Mouse (Mus musculus) lung, postnatal 36 days (tissue): ENCODE measurements around the gene Zfp992.
"Not testable (repeated sequence)": the region's sequence is repeated elsewhere in the genome, so short reads cannot be mapped to it uniquely, and the experiment has no call there.

Experiments used
- DNase-seq: peaks from one replicate; pipeline ENCODE4 v3.0.0; 2022; ENCODE audit warnings: mixed read lengths

The Zfp992 gene

DNA sequence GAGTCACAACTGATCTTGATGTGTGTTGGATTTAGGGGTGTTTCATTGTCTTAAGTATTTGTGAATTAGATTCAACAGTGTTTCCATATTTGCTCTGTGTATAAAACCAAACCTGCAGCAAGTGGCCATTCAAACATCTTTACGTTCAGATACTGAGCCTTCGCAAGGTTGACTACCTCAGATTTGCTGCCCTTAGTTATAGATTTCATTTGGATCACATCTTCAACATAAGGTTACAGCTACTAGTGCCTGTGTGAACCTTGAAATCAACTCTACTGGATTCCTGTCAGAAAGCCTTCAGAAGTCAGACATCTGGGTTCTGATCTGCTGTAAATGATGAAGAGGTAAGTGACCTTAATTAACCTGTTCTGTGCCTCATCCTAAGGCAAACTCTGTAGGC, 27.4 kb downstream of the Zfp992 start:
- DNase-seq: not testable (repeated sequence)

- DNase-seq: not testable (repeated sequence)
Observed at GRCm38 (mm10) chr4:146476959-146477358, 28.1 kb downstream of the Zfp992 start.

GRCm38 (mm10) chr4:146480376-146481096, 31.7 kb downstream of the Zfp992 start:
- DNase-seq: not testable (repeated sequence)

DNA sequence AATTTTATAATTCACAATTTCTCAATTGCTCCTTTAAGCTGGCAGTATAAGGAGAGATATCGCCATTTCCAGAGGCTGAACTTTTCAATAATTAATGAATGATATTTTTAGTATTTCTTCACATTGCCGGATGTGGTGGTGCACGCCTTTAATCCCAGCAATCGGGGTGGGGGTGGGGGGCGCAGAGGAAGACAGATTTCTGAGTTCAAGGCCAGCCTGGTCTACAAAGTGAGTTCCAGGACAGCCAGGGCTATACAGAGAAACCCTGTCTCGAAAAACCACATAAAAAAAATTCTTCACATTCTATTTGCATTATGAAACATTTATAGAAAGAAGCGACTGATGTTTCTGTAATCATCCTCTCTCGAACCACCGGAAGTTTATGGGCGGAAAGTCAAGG, 33.7 kb downstream of the Zfp992 start:
- not testable (repeated sequence) for DNase-seq

GRCm38 (mm10) chr4:146483571-146484280, 34.9 kb downstream of the Zfp992 start:
- DNase-seq: not testable (repeated sequence)

- DNase-seq: not testable (repeated sequence)
Observed at GRCm38 (mm10) chr4:146484676-146485075, 35.9 kb downstream of the Zfp992 start.

DNA sequence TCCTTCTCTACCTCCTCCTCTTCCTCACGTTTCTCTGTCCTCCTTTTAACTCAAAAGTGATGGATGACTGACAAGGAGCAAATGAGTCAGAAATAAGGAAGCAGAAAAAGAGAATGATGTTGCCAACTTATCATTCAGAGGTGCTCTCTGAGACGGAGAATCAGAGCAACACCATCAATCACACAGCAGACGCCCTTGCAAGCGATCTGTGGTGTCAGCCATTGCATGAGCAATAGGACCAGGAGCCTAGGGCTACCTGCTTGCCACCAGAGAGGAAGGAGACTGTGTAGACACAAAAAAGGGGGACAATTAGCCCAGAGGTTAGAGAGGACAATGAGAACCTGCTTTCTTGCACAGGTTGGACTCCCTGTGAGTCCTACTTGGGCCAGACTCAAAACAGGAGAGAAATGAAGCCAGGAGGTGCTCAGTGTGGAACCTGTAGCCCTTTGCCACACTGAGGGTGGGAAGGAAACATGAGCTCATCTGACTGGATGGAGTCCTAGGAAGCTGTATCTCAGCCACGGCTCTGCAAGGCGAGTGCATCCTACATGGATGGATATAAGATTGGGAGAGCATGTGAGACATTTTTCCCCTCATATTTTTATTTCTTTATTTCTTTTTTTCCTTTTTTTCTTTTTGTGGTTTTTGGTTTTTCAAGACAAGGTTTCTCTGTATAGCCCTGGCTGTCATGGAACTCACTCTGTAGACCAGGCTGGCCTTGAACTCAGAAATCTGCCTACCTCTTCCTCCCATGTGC, 36.5 kb downstream of the Zfp992 start:
- DNase-seq: not testable (repeated sequence)

DNA sequence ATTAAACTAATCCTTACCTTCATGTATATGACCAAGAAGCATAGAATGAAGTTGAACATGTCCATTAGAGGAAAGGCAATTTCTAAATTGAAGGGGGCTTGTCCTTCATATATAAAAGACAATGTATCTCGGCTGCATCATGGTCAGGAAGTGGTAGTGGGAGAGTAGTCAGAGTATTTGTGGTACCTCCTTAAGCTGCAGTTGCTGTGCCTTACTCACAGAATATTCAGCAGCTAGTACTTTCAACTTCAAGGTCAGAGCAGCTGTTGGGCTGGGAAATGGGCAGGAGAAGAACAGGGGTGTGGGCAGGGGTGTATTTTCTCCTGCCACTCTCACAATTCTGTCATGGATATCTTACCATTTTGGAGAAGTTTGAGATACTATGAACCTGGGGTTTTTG, 37.9 kb downstream of the Zfp992 start:
- not testable (repeated sequence) for DNase-seq

DNA sequence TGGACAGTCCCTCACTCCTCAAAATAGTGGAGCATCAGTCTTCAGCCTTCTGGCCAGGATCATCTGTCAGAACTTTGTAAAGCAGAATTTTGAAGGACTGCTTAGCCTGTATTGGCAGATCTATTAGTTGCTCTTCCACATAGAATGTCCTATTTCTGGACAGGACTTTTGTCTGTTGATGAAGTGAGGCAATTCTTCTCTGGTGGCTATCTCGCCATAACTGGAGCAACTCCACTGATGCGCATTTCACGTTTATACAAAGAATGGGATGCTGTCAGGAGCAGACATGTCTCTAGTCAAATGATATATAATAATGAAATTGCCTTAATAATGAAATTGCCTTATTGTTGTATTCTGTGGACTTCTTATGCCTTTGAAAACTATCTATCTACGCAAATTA, 40.4 kb downstream of the Zfp992 start:
- DNase-seq: not testable (repeated sequence)

DNA sequence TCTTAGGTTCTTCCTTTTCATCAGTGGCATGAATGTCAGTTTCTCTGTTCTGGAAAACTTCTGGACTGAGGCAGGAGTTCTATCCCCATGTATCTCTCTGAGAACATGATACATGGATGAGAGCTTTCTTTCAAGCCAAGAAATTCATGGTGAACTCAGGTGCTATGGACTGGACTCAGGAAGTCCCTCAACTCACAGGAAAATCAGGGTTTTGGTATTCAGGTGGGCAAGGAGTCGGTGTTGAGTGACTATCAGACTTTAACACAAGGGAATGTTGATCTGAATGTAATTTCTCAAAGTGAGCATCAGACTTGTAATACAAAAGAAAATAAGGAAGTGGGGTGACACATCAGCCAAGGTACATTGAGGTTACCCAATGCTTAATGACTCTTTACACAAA, 43.2 kb downstream of the Zfp992 start:
- not testable (repeated sequence) for DNase-seq

DNA sequence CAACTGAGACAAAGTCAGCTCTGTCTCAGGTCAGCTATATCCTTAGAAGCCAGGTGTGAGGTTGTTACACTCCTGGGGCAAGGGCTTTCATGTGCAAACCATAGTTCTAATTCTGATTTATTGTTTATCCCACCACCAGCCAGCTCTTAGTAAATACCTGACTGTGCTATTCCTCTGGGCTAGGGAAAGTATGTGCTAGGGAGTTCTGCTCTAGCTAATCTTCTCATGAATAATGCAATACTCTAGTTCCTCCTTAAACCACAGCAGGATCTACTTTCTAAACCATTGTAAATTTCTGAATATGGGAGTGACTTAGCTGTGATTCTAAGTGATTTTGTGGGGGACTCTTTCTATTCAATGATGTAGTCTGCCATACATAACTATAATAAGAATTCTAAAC, 43.6 kb downstream of the Zfp992 start:
- DNase-seq: no peak

DNA sequence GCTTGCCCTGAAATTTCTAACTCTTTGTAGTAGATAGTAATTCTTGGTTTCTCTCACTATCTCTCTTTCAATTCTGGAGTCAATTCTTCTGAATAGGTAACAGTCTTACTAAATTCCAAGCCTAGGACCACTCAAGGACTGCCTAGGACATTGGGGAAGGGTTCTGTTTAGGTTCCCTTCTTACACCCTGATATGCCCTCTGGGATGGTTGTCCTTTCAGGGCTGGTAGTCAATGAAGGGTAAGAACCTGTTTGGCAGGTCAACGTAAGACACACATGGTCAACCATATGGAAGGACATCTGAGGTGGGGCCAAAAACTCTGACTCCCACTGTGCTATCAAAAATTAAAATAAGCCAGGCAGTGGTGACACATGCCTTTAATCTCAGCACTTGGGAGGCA, 44.0 kb downstream of the Zfp992 start:
- no peak for DNase-seq

GRCm38 (mm10) chr4:146493319-146493907, 44.6 kb downstream of the Zfp992 start:
- DNase-seq: not testable (repeated sequence)

DNA sequence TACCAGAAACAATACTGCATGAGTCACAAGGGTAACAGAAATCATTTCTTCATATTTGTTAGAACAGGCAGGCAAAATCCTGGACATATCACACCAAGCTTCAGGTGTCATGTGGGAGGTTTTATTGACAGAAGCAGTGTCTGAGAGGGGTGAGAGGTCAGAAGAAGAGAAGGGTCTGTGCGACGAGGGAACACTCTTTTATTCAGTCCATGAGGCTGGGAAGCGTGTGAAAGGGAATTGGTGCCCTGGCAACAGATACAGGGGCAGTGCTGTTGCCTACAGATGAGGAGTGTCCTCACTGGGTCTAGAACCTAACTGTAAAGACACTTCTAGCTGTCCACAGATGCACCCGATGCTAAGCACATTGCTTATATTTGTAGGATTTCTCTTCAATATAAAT, 46.2 kb downstream of the Zfp992 start:
- no peak for DNase-seq

DNA sequence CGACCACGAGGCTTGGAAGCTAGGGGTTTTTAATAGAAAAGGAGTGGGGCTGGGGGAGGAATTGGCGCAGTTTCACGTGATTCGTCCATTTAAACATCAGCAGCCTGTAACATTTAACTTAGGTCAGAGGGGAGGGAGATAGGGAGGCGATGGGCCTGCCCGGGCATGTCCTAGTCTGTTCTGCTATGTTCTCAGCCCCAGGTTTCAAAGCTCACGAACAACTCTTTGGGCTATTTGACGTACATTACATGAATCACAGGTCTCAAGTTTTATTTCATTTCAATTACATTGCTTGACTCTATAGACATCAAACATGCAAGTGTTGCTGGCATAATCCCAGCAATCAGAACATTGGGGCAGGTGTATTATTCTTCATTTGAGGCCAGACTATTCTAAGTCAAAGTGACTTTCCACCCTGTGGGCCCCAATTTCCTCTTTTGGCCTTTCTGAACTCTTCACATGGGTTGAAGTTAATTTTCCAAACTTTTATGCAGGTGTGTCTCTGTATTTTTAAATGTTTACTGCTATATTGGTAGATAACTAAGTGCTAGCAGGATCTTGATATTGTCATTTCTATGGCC, 49.0 kb downstream of the Zfp992 start:
- not testable (repeated sequence) for DNase-seq

DNA sequence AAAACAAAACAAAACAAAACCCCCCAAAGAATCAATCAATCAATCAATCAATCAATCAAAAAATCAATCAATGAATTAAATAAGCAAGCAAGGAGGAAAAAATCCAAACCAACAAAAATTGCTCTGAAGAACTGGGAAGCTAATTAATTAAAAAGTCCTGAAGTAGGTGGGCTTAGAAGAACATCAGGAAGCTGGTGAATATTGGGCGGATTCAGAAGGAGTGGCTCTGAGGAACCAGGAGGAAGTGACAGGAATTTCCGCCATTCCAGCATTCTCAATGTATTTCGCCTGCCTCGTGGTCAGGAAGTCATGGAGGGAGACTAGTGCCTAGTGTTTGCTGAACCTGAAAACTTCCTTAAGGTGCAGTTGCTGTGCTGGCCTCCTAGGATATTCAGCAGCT, 52.9 kb downstream of the Zfp992 start, which contains the start of gene Zfp981:
Zfp981 (plus strand) TSS at position 301 of the 400 bp plus-strand sequence.
- DNase-seq: not testable (repeated sequence)

DNA sequence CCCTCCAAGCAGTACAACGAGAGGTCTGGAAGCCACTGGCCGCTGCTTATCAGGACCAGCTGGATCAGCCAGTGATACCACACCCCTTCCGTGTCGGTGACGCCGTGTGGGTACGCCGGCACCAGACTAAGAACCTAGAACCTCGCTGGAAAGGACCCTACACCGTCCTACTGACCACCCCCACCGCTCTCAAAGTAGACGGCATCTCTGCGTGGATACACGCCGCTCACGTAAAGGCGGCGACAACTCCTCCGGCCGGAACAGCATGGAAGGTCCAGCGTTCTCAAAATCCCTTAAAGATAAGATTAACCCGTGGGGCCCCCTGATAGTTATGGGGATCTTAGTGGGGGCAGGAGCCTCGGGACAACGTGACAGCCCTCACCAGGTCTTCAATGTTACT, 60.2 kb downstream of the Zfp992 start:
- DNase-seq: not testable (repeated sequence)

DNA sequence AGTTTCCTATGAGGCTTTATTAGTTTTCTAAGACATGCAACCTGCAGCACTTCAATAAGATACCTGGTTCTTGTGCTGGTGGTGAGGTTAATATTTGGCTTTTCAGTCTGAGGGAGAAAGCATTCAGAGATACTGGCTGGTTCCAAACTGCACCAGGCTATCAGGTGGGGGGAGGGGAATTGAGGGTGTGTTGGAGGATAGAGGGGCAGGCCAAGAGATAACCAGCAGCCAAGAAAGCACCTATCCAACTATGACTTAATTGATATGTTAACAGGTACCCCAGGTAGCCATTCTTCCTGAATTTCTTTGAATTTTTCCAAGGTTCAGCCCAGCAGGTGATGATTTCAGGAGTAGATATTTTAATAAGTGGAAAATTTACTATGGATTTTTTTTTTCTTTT, 63.0 kb downstream of the Zfp992 start:
- not testable (repeated sequence) for DNase-seq

DNA sequence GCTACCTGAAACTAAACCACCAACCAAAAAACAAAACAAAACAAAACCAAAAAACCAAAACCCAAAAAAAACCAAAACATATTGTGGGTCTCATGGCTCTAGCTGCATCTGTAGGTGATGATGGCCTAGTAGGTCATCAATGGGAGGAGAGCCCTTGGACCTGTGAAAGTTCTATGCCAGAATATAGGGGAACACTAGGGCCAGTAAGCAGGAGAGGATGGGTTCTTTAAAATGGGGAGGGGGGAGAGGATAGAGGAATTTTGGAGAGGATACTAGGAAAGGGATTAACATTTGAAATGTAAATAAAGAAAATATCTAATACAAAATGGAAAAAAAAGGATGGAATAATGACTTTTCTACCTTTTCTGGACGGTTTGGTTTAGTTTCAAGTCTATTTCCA, 67.7 kb downstream of the Zfp992 start:
- no peak for DNase-seq

DNA sequence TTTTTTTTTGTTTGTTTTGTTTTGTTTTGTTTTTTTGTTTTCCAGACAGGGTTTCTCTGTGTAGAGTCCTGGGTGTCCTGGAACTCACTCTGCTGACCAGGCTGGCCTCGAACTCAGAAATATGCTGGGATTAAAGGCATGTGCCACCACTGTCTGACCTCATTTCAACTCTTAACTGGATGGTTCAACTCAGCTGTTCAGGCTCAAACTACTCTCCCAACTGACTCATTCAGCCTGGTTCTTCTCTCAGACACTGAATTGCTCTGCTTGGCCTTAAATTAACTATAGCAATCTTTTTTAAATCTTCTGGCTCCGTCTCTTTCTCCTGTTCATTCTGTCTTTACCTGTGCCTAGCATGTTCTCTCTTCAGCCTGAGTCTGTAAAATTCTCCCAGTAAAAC, 68.3 kb downstream of the Zfp992 start:
- not testable (repeated sequence) for DNase-seq
